Mouse (Mus musculus) E14TG2a.4 (cell line): Measurements from ENCODE around the gene Ap3d1.

Experiments
- CTCF ChIP-seq: conservative IDR thresholded peaks from 2 replicates; pipeline ENCODE4 v1.5.1; 2014; ENCODE audit warnings: low read length
- NANOG ChIP-seq: IDR thresholded peaks from 2 replicates; pipeline ENCODE4 v1.6.1; 2014; ENCODE audit warnings: borderline replicate concordance, low read length, mixed read lengths

DNA sequence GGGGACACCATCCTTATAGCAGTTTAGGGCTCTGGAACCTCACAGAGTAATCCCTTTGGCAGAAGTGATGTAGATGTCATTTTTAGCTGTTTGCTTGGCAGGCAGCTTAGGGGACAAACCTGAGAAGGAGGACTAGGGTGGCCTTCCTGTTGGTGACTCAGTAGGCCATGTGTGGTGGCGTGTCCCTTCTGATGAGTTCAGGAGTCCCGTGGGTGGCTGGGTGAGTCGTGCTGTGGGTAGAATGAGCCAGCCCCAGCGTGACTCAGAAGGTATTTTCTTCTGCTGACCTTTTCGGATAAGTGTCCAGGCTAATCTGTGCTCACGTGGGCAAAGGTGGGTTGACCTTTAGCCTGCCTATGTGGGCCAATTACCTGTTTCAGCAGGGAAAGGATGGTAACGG, 16.6 kb upstream of the Ap3d1 start:
- no peak for TF ChIP-seq CTCF
- TF ChIP-seq NANOG: no peak
